Mouse (Mus musculus): ENCODE measurements around the gene Man2a2. TPM values are rescaled to one million over a fixed set of nuclear protein-coding genes. Genes with fewer than 3 reads are reported as not detected.
"Not testable (repeated sequence)": the region's sequence is repeated elsewhere in the genome, so short reads cannot be mapped to it uniquely, and the experiment has no call there.

Man2a2 gene
- polyA plus RNA-seq, 1 experiment, result 40.4 TPM

DNA sequence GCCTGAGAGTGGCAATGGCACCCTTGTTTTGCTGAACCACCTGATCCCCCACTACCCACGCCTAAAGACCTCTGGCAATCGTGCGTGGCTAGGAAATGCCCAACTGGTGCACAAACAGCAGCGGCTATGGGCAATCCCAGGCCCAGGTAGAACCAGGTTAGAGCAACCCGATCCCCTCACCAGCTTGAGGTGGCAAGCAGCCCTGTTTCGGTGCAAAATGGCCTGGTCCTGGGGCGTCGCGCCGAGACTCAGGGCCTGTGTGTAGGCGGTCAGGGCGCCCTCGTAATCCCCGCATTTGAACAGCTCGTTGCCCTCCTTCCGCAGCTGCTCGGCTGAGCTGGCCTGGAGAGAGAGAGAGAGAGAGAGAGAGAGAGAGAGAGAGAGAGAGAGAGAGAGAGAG lies 31.8 kb downstream of the Man2a2 start:
- H3K4me3 ChIP-seq (ENCODE audit: insufficient read depth, low read depth, low read length), result peak overlapping the region; percentile 61
- no peak for TF ChIP-seq POLR2A (IDR thresholded peaks at IDR 0.05; ENCODE audit: low read depth, low read length)
- TF ChIP-seq CTCF (conservative IDR thresholded peaks at IDR 0.05; ENCODE audit: insufficient read depth, insufficient read length, low read depth, low read length), result no peak
- DNase-seq, result peak; percentile 27
- 0 out of 2 replicates have a peak, but pooled peaks cover 2% of the 10 kb centered on the region for H3K36me3 ChIP-seq (ENCODE audit: control insufficient read depth, insufficient read depth, low read length)
- 6% methylated on average over 15 of the region's 17 CpGs for WGBS
- peaks cover 13% of the 10 kb centered on the region for H3K4me1 ChIP-seq (ENCODE audit: control insufficient read depth, insufficient read depth, low read length)
- H3K27me3 ChIP-seq (replicated peaks; ENCODE audit: control insufficient read depth, insufficient read depth, low read length), result no peaks in the 10 kb centered on the region
- no peak overlapping the region for H3K27ac ChIP-seq (ENCODE audit: insufficient read depth, low read depth, low read length)

- TF ChIP-seq CTCF (conservative IDR thresholded peaks at IDR 0.05; ENCODE audit: insufficient read depth, insufficient read length, low read depth, low read length), result no peak
- no peak for TF ChIP-seq POLR2A (IDR thresholded peaks at IDR 0.05; ENCODE audit: low read depth, low read length)
- H3K36me3 ChIP-seq (ENCODE audit: control insufficient read depth, insufficient read depth, low read length), result peaks cover 3% of the 10 kb centered on the region; the same call in 1 of the 2 replicates
- 80% methylated on average over 3 of the region's 3 CpGs for WGBS
Measured at GRCm38 (mm10) chr7:80336932-80337331, 34.2 kb downstream of the Man2a2 start.

GRCm38 (mm10) chr7:80334848-80335247 lies 36.3 kb downstream of the Man2a2 start:
- Histone ChIP-seq H3K4me1 (ENCODE audit: control insufficient read depth, insufficient read depth, low read length) (peaks cover 8% of the 10 kb centered on the region), H3K27me3 (replicated peaks; ENCODE audit: control insufficient read depth, insufficient read depth, low read length) (no peaks in the 10 kb centered on the region), H3K27ac (ENCODE audit: insufficient read depth, low read depth, low read length) (no peak overlapping the region), H3K4me3 (ENCODE audit: insufficient read depth, low read depth, low read length) (no peak overlapping the region), H3K36me3 (ENCODE audit: control insufficient read depth, insufficient read depth, low read length) (peaks cover 3% of the 10 kb centered on the region; the same call in 1 of the 2 replicates)
- TF ChIP-seq POLR2A (IDR thresholded peaks at IDR 0.05; ENCODE audit: low read depth, low read length) (no peak), CTCF (conservative IDR thresholded peaks at IDR 0.05; ENCODE audit: insufficient read depth, insufficient read length, low read depth, low read length) (no peak)
- WGBS, result 79% methylated on average over 4 of the region's 4 CpGs
- no peak for DNase-seq

More at GRCm38 (mm10) chr7:80336932-80337331, 34.2 kb downstream of the Man2a2 start:
- DNase-seq, result no peak
- Histone ChIP-seq H3K4me3 (ENCODE audit: insufficient read depth, low read depth, low read length) (no peak overlapping the region), H3K27me3 (replicated peaks; ENCODE audit: control insufficient read depth, insufficient read depth, low read length) (no peaks in the 10 kb centered on the region), H3K27ac (ENCODE audit: insufficient read depth, low read depth, low read length) (no peak overlapping the region), H3K4me1 (ENCODE audit: control insufficient read depth, insufficient read depth, low read length) (peaks cover 8% of the 10 kb centered on the region)

- TF ChIP-seq POLR2A (IDR thresholded peaks at IDR 0.05; ENCODE audit: low read depth, low read length), result no peak
- TF ChIP-seq CTCF (conservative IDR thresholded peaks at IDR 0.05; ENCODE audit: insufficient read depth, insufficient read length, low read depth, low read length), result no peak
- peaks cover 3% of the 10 kb centered on the region; the same call in 1 of the 2 replicates for H3K36me3 ChIP-seq (ENCODE audit: control insufficient read depth, insufficient read depth, low read length)
Measured at GRCm38 (mm10) chr7:80331433-80331832, 39.7 kb downstream of the Man2a2 start.

GRCm38 (mm10) chr7:80330278-80330677 lies 40.9 kb downstream of the Man2a2 start:
- H3K27ac ChIP-seq (ENCODE audit: insufficient read depth, low read depth, low read length), result no peak overlapping the region
- DNase-seq, result no peak
- no peak overlapping the region for H3K4me3 ChIP-seq (ENCODE audit: insufficient read depth, low read depth, low read length)
- H3K27me3 ChIP-seq (replicated peaks; ENCODE audit: control insufficient read depth, insufficient read depth, low read length), result no peaks in the 10 kb centered on the region
- 84% methylated on average over 8 of the region's 8 CpGs for WGBS
- no peaks in the 10 kb centered on the region for H3K4me1 ChIP-seq (ENCODE audit: control insufficient read depth, insufficient read depth, low read length)
- peaks cover 3% of the 10 kb centered on the region; the same call in 1 of the 2 replicates for H3K36me3 ChIP-seq (ENCODE audit: control insufficient read depth, insufficient read depth, low read length)
- TF ChIP-seq CTCF (conservative IDR thresholded peaks at IDR 0.05; ENCODE audit: insufficient read depth, insufficient read length, low read depth, low read length), result no peak
- TF ChIP-seq POLR2A (IDR thresholded peaks at IDR 0.05; ENCODE audit: low read depth, low read length), result no peak

More at GRCm38 (mm10) chr7:80331433-80331832, 39.7 kb downstream of the Man2a2 start:
- Histone ChIP-seq H3K4me3 (ENCODE audit: insufficient read depth, low read depth, low read length) (no peak overlapping the region), H3K4me1 (ENCODE audit: control insufficient read depth, insufficient read depth, low read length) (no peaks in the 10 kb centered on the region), H3K27ac (ENCODE audit: insufficient read depth, low read depth, low read length) (no peak overlapping the region), H3K27me3 (replicated peaks; ENCODE audit: control insufficient read depth, insufficient read depth, low read length) (no peaks in the 10 kb centered on the region)
- DNase-seq, result no peak
- WGBS, result 89% methylated on average over 19 of the region's 19 CpGs

- Histone ChIP-seq H3K4me3 (ENCODE audit: insufficient read depth, low read depth, low read length) (no peak overlapping the region), H3K36me3 (ENCODE audit: control insufficient read depth, insufficient read depth, low read length) (0 out of 2 replicates have a peak, but pooled peaks cover 1% of the 10 kb centered on the region), H3K27ac (ENCODE audit: insufficient read depth, low read depth, low read length) (no peak overlapping the region), H3K27me3 (replicated peaks; ENCODE audit: control insufficient read depth, insufficient read depth, low read length) (no peaks in the 10 kb centered on the region), H3K4me1 (ENCODE audit: control insufficient read depth, insufficient read depth, low read length) (peaks cover 4% of the 10 kb centered on the region)
- TF ChIP-seq CTCF (conservative IDR thresholded peaks at IDR 0.05; ENCODE audit: insufficient read depth, insufficient read length, low read depth, low read length) (no peak), POLR2A (IDR thresholded peaks at IDR 0.05; ENCODE audit: low read depth, low read length) (no peak)
- 98% methylated on average over 19 of the region's 19 CpGs for WGBS
- no peak for DNase-seq
Measured at GRCm38 (mm10) chr7:80326076-80326475, 45.1 kb downstream of the Man2a2 start.

GRCm38 (mm10) chr7:80325292-80325868 lies 45.8 kb downstream of the Man2a2 start:
- Histone ChIP-seq H3K27ac (ENCODE audit: insufficient read depth, low read depth, low read length) (no peak overlapping the region), H3K4me3 (ENCODE audit: insufficient read depth, low read depth, low read length) (no peak overlapping the region), H3K4me1 (ENCODE audit: control insufficient read depth, insufficient read depth, low read length) (peaks cover 4% of the 10 kb centered on the region), H3K36me3 (ENCODE audit: control insufficient read depth, insufficient read depth, low read length) (0 out of 2 replicates have a peak, but pooled peaks cover 1% of the 10 kb centered on the region), H3K27me3 (replicated peaks; ENCODE audit: control insufficient read depth, insufficient read depth, low read length) (no peaks in the 10 kb centered on the region)
- no peak for DNase-seq
- 92% methylated on average over 16 of the region's 16 CpGs for WGBS
- TF ChIP-seq CTCF (conservative IDR thresholded peaks at IDR 0.05; ENCODE audit: insufficient read depth, insufficient read length, low read depth, low read length) (no peak), POLR2A (IDR thresholded peaks at IDR 0.05; ENCODE audit: low read depth, low read length) (no peak)

DNA sequence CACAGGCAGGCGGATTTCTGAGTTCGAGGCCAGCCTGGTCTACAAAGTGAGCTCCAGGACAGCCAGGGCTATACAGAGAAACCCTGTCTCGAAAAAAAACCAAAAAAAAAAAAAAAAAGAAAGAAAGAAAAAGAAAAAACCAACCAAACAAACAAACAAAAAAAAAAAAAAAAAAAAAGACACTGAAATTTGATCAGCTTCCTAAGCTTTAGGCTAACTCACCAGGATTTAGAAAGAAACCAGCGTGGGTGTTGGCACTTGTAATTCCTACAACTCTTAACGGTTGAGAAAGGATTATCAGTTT lies 46.4 kb downstream of the Man2a2 start:
- DNase-seq; H3K4me1 ChIP-seq (ENCODE audit: control insufficient read depth, insufficient read depth, low read length); H3K36me3 ChIP-seq (ENCODE audit: control insufficient read depth, insufficient read depth, low read length); H3K27me3 ChIP-seq (replicated peaks; ENCODE audit: control insufficient read depth, insufficient read depth, low read length); H3K27ac ChIP-seq (ENCODE audit: insufficient read depth, low read depth, low read length); H3K4me3 ChIP-seq (ENCODE audit: insufficient read depth, low read depth, low read length): not testable (repeated sequence)
- 35% methylated on average over 5 of the region's 5 CpGs for WGBS
